ENCODE assay signal across 11 mouse cellular contexts in genomic region chr1:43555222-43555974, GRCm38 (mm10).
DNase-seq lines count a peak whose midpoint lies in the region; ATAC-seq and TF ChIP-seq lines count a peak whose summit lies in the region.
"Had no signal": no experiment of that assay in that cellular context is flagged by ENCODE, and none has a peak within 500 bp of the region (broad histone marks: within the 10 kb centered on the region; RNA-seq: fewer than 3 reads in every experiment).

No protein-coding gene starts in this region.

- no peak overlapping the region for H3K4me3 ChIP-seq in gastrocnemius, adult 2 months
- H3K4me3 ChIP-seq in layer of hippocampus, adult 2 months, result no peak overlapping the region
- no peak overlapping the region for H3K4me3 ChIP-seq in limb, embryonic 14.5 days (replicated peaks; ENCODE audit: low read length)

- peak; percentile 61 for DNase-seq in gastrocnemius, adult 2 months
- no peak for DNase-seq in gastrocnemius, postnatal 4 days (ENCODE audit: low spot score in 2 of 2)
- DNase-seq in layer of hippocampus, adult 2 months (ENCODE audit: low spot score in 2 of 2), result no peak
- DNase-seq in layer of hippocampus, postnatal 36 days, result no peak
- DNase-seq in embryo, embryonic 10.5 days (ENCODE audit: low spot score), result peak; percentile 45
- no peak for DNase-seq in limb, embryonic 14.5 days (ENCODE audit: low spot score)
- no peak for DNase-seq in urinary bladder, adult 2 months (ENCODE audit: low spot score)
- no peak for DNase-seq in layer of hippocampus, adult 9-10 months (ENCODE audit: low spot score)
- DNase-seq: cerebellum, postnatal 36 days; kidney, adult 11 months had no signal

- peaks cover 17% of the 10 kb centered on the region for H3K4me1 ChIP-seq in limb, embryonic 14.5 days (ENCODE audit: control insufficient read depth, insufficient read depth, low read length)

- H3K9ac ChIP-seq in limb, embryonic 14.5 days (ENCODE audit: low read depth, low read length, severe bottlenecking), result no peak overlapping the region

- no peaks in the 10 kb centered on the region for H3K27me3 ChIP-seq in limb, embryonic 14.5 days (ENCODE audit: control insufficient read depth, insufficient read depth, low read length)

- peak overlapping the region; percentile 89 for H3K27ac ChIP-seq in gastrocnemius, adult 2 months
- peak overlapping the region; percentile 43; the same call in 1 of the 2 replicates for H3K27ac ChIP-seq in layer of hippocampus, adult 2 months
- no peak overlapping the region for H3K27ac ChIP-seq in limb, embryonic 14.5 days (replicated peaks; ENCODE audit: low read depth, low read length)
- H3K27ac ChIP-seq: stomach, postnatal 0 days had no signal

- no peak overlapping the region for H3K4me2 ChIP-seq in limb, embryonic 14.5 days (replicated peaks; ENCODE audit: low read depth, low read length, severe bottlenecking)

- WGBS in limb, embryonic 14.5 days, result 39% methylated on average over 12 of the region's 12 CpGs

- TF ChIP-seq POLR2A in limb, embryonic 14.5 days (IDR thresholded peaks at IDR 0.05; ENCODE audit: borderline replicate concordance, extremely low read depth, insufficient read depth, insufficient read length), result no peak

- H3K9me3 ChIP-seq in limb, embryonic 14.5 days (ENCODE audit: control insufficient read depth, low read length), result no peaks in the 10 kb centered on the region

- intact Hi-C loops in gastrocnemius, adult 2 months (cut with DNase I), result no loop called here

- peaks cover 15% of the 10 kb centered on the region for H3K36me3 ChIP-seq in limb, embryonic 14.5 days (ENCODE audit: control insufficient read depth, insufficient read depth, low read length)

- TF ChIP-seq CTCF in gastrocnemius, adult 2 months (IDR thresholded peaks at IDR 0.05), result no peak
- no peak for TF ChIP-seq CTCF in layer of hippocampus, adult 2 months (conservative IDR thresholded peaks at IDR 0.05)

- peak; percentile 76; the same call in 1 of the 2 replicates for ATAC-seq in limb, embryonic 14.5 days (ENCODE audit: low FRiP score, low read depth)

Comparison
In these comparisons a context has a peak if more than half of its experiments do, and no peak if none do; other contexts are left out.
1. DNase-seq: peak in gastrocnemius, adult 2 months (single experiment) and embryo, embryonic 10.5 days (single experiment); none in gastrocnemius, postnatal 4 days (0 of 2), layer of hippocampus, adult 2 months (0 of 2), layer of hippocampus, postnatal 36 days (0 of 2), limb, embryonic 14.5 days (single experiment), urinary bladder, adult 2 months (single experiment) and layer of hippocampus, adult 9-10 months (single experiment).